Mouse (Mus musculus) gonadal fat pad, adult 2 months (tissue): ENCODE measurements at regions not wholly inside any gene's neighbourhood (a gene's known extent, or its start where the extent isn't known, plus 50 kb on each side); places are given as distances from the start of the nearest gene placed in this dataset.
A peak's percentile ranks its signal among the peaks of the same experiment; 100 is the strongest.

ENCODE experiments used
- DNase-seq: peaks from one replicate; pipeline ENCODE4 v3.0.0-alpha.2; 2012; ENCODE audit warnings: low read depth

GRCm38 (mm10) chr2:50942741-50943140, 206.2 kb downstream of the Rnd3 start:
- DNase-seq: no peak

- DNase-seq: no peak
Observed at GRCm38 (mm10) chr2:50932936-50933335, 216.0 kb downstream of the Rnd3 start.

- DNase-seq: no peak
Observed at GRCm38 (mm10) chr2:50921002-50921401, 227.9 kb downstream of the Rnd3 start.

- DNase-seq: no peak
Observed at GRCm38 (mm10) chr2:50916323-50917221, 232.3 kb downstream of the Rnd3 start.

- no peak for DNase-seq
Observed at GRCm38 (mm10) chr2:50915149-50915548, 233.8 kb downstream of the Rnd3 start.

- DNase-seq: no peak
Observed at GRCm38 (mm10) chr2:50914176-50914575, 234.7 kb downstream of the Rnd3 start.

- no peak for DNase-seq
Observed at GRCm38 (mm10) chr2:50908762-50909161, 240.1 kb downstream of the Rnd3 start.

- no peak for DNase-seq
Observed at GRCm38 (mm10) chr2:50902701-50903100, 246.2 kb downstream of the Rnd3 start.

- DNase-seq: no peak
Observed at GRCm38 (mm10) chr2:50902220-50902619, 246.7 kb downstream of the Rnd3 start.

GRCm38 (mm10) chr2:50888992-50889391, 259.9 kb downstream of the Rnd3 start:
- DNase-seq: no peak

- no peak for DNase-seq
Observed at GRCm38 (mm10) chr2:50887954-50888353, 261.0 kb downstream of the Rnd3 start.

- DNase-seq: peak; percentile 77
Observed at GRCm38 (mm10) chr2:50885924-50886315, 263.0 kb downstream of the Rnd3 start.

GRCm38 (mm10) chr2:50885280-50885923, 263.5 kb downstream of the Rnd3 start:
- DNase-seq: no peak

- no peak for DNase-seq
Observed at GRCm38 (mm10) chr2:50881514-50882038, 267.3 kb downstream of the Rnd3 start.

GRCm38 (mm10) chr2:50880806-50881205, 268.1 kb downstream of the Rnd3 start:
- no peak for DNase-seq

- peak; percentile 62 for DNase-seq
Observed at GRCm38 (mm10) chr2:50877716-50878115, 271.2 kb downstream of the Rnd3 start.

- no peak for DNase-seq
Observed at GRCm38 (mm10) chr2:50875072-50875471, 273.8 kb downstream of the Rnd3 start.

- no peak for DNase-seq
Observed at GRCm38 (mm10) chr2:50853538-50854244, 295.2 kb downstream of the Rnd3 start.

- no peak for DNase-seq
Observed at GRCm38 (mm10) chr2:50852413-50852919, 296.4 kb downstream of the Rnd3 start.

GRCm38 (mm10) chr2:50850071-50850470, 298.8 kb downstream of the Rnd3 start:
- DNase-seq: no peak

- DNase-seq: no peak
Observed at GRCm38 (mm10) chr2:50841881-50842280, 307.0 kb downstream of the Rnd3 start.
